Mouse (Mus musculus): ENCODE data around the gene Kif14.

GRCm38 (mm10) chr1:136521363-136521937, 55.3 kb downstream of the Kif14 start:
- TF ChIP-seq POLR2A (IDR thresholded peaks at IDR 0.05; ENCODE audit: insufficient read depth, low read depth, low read length) = no peak
- peak; percentile 77 for TF ChIP-seq CTCF (IDR thresholded peaks at IDR 0.05)
- TF ChIP-seq EP300 (IDR thresholded peaks at IDR 0.05; ENCODE audit: insufficient read depth, low read depth, low read length) = 0 out of 2 replicates have a peak, but pooled peaks have one; percentile 14

All from heart, adult 2 months (tissue).